Mouse (Mus musculus): ENCODE measurements around the gene Alk. TPM values are rescaled to one million over a fixed set of nuclear protein-coding genes. Genes with fewer than 3 reads are reported as not detected.

The Alk gene
- polyA plus RNA-seq, 1 experiment from 2014 or later: 0.11 TPM

DNA sequence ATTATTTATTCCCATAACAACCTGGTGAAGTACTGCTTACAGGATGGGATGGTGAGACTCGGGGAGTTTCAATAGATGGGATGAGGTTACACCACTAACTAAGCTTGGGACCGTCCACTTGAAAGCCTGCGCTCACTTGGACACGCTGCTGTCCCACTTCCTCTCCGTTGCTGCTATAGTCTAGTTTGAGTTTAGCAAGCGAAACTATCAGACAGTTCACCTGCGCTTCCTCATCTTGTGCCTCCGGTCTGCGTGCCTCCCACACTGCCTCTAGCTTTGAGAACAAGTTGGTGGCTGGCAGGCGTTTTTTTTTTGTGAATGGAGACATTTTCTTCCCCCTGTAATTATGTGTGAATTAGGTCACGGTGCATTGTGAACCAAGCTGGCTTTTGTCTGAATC lies 639.8 kb downstream of the Alk start:
- TF ChIP-seq CTCF (IDR thresholded peaks at IDR 0.05; ENCODE audit: low read depth): no peak
- no peak overlapping the region for H3K9ac ChIP-seq (ENCODE audit: low read depth, low read length)
- H3K9me3 ChIP-seq (replicated peaks; ENCODE audit: low read length): no peaks in the 10 kb centered on the region
- DNase-seq (ENCODE audit: low spot score) (no peak), ATAC-seq (replicated peaks; ENCODE audit: low FRiP score, low read depth) (no peak)
- no peaks in the 10 kb centered on the region for H3K36me3 ChIP-seq (ENCODE audit: insufficient read depth, low read length)
- H3K4me3 ChIP-seq (replicated peaks; ENCODE audit: low read depth, low read length): no peak overlapping the region
- no peak overlapping the region for H3K4me2 ChIP-seq (ENCODE audit: low read length)
- WGBS: 60% methylated on average over 11 of the region's 11 CpGs
- no peaks in the 10 kb centered on the region for H3K27me3 ChIP-seq (ENCODE audit: insufficient read depth, low read length)
- H3K27ac ChIP-seq: no peak overlapping the region
- no peaks in the 10 kb centered on the region for H3K4me1 ChIP-seq (replicated peaks; ENCODE audit: insufficient read depth, low read length)

DNA sequence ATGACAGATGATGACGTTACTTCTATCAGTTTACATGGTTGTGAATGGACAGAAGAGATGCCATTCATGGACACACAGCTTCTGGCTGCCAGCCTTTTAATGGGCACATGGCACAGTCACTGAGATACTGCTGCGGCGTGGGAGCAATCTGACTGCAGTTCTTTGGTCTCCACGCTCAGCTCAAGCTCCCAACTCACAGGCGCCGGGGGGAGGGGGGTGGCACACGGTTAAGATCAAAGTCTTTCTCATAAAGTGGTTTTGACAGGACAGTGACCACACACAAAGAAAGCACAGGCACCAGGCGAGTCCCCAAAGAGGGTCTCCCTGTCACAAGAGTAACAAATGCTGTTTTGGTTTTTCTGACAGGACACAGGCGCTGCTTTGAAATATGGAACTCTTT lies 641.7 kb downstream of the Alk start:
- Histone ChIP-seq H3K9me3 (replicated peaks; ENCODE audit: low read length) (no peaks in the 10 kb centered on the region), H3K27me3 (ENCODE audit: insufficient read depth, low read length) (no peaks in the 10 kb centered on the region), H3K4me3 (replicated peaks; ENCODE audit: low read depth, low read length) (no peak overlapping the region), H3K9ac (ENCODE audit: low read depth, low read length) (no peak overlapping the region), H3K4me2 (ENCODE audit: low read length) (no peak overlapping the region), H3K4me1 (replicated peaks; ENCODE audit: insufficient read depth, low read length) (no peaks in the 10 kb centered on the region), H3K36me3 (ENCODE audit: insufficient read depth, low read length) (no peaks in the 10 kb centered on the region), H3K27ac (no peak overlapping the region)
- 31% methylated on average over 9 of the region's 9 CpGs for WGBS
- ATAC-seq (replicated peaks; ENCODE audit: low FRiP score, low read depth) (no peak), DNase-seq (ENCODE audit: low spot score) (no peak)
- TF ChIP-seq CTCF (IDR thresholded peaks at IDR 0.05; ENCODE audit: low read depth): no peak

DNA sequence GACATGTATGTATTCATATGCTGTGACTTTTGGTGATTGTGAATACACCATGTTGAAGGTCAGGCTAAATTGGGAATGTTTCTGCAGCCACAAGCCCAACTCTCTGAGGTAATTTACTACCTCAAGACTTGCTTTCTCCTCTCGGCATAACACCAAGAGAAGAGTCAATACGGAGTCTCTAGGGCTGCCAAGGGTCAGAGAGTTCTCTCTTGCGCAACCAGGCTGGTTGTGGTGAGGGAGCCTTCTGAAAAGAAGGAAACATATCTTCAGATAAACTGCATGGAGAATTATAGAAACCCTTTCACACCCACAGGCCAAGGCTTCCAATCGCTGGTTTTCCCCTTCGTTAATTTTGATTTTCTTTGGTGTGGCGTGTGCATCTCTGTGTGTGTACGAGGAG lies 649.4 kb downstream of the Alk start:
- no peak for DNase-seq (ENCODE audit: low spot score)
- WGBS: 66% methylated on average over 7 of the region's 7 CpGs
- TF ChIP-seq CTCF (IDR thresholded peaks at IDR 0.05; ENCODE audit: low read depth): no peak

DNA sequence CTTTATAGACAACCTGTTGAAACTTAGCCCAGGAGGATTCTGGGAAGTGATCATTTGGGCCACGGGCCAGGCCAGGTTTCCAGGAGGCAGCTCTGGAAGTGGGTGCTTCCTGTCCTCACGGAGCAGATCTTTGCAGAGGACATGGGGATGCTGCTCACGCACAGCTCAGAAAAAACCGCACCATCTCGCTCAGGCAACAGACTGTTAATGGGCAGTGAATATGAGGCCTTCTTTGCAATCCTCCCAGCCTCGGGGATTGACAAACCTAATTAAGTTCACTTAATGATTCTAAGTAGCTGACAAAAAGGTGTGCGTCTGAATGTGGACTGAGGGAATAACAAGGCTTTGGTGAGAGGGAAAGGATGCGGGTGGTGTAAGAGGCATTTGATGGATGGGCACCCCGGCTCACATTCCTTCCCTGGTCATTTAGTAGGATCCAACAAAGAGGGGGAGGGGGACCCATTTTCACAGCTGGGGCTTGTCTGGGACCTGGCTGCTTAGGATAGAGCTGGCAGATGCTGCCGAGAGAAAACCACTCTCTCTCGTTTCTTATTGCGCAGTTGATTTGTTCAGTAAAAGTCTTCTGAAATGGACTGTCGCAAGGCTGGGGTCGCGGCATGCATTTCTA lies 650.1 kb downstream of the Alk start:
- ATAC-seq (replicated peaks; ENCODE audit: low FRiP score, low read depth) (no peak), DNase-seq (ENCODE audit: low spot score) (no peak)
- Histone ChIP-seq H3K4me3 (replicated peaks; ENCODE audit: low read depth, low read length) (no peak overlapping the region), H3K27ac (no peak overlapping the region), H3K9me3 (replicated peaks; ENCODE audit: low read length) (no peaks in the 10 kb centered on the region), H3K36me3 (ENCODE audit: insufficient read depth, low read length) (no peaks in the 10 kb centered on the region), H3K9ac (ENCODE audit: low read depth, low read length) (no peak overlapping the region), H3K4me1 (replicated peaks; ENCODE audit: insufficient read depth, low read length) (no peaks in the 10 kb centered on the region), H3K27me3 (ENCODE audit: insufficient read depth, low read length) (no peaks in the 10 kb centered on the region), H3K4me2 (ENCODE audit: low read length) (no peak overlapping the region)
- TF ChIP-seq CTCF (IDR thresholded peaks at IDR 0.05; ENCODE audit: low read depth): no peak
- 81% methylated on average over 15 of the region's 15 CpGs for WGBS

More for the DNA sequence above, 649.4 kb downstream of the Alk start:
- Histone ChIP-seq H3K9ac (ENCODE audit: low read depth, low read length) (no peak overlapping the region), H3K9me3 (replicated peaks; ENCODE audit: low read length) (no peaks in the 10 kb centered on the region), H3K4me2 (ENCODE audit: low read length) (no peak overlapping the region), H3K4me1 (replicated peaks; ENCODE audit: insufficient read depth, low read length) (no peaks in the 10 kb centered on the region), H3K36me3 (ENCODE audit: insufficient read depth, low read length) (no peaks in the 10 kb centered on the region), H3K4me3 (replicated peaks; ENCODE audit: low read depth, low read length) (no peak overlapping the region), H3K27me3 (ENCODE audit: insufficient read depth, low read length) (no peaks in the 10 kb centered on the region), H3K27ac (no peak overlapping the region)
- no peak for ATAC-seq (replicated peaks; ENCODE audit: low FRiP score, low read depth)

DNA sequence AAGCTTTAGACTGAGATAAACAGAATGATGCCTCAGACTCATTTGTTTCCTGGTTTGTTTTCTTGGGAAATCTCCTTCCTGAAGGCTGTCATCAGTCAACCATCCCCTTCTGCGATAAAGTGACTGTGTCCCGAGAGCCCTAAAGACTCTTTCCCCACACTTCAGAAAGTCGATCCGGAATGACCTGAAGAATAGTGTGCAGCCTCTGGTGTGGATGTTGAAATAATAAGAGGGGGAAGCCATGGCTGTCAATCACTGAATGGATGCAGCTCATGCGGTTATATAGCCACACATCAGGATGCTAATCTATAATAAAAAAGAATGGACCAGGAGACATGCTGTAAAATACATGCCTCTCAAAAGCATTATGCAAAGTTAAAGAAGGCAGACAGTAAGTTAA lies 653.5 kb downstream of the Alk start:
- no peaks in the 10 kb centered on the region for H3K9me3 ChIP-seq (replicated peaks; ENCODE audit: low read length)
- no peak overlapping the region for H3K4me2 ChIP-seq (ENCODE audit: low read length)
- no peak overlapping the region for H3K27ac ChIP-seq
- DNase-seq (ENCODE audit: low spot score) (no peak), ATAC-seq (replicated peaks; ENCODE audit: low FRiP score, low read depth) (no peak)
- H3K27me3 ChIP-seq (ENCODE audit: insufficient read depth, low read length): no peaks in the 10 kb centered on the region
- no peak for TF ChIP-seq CTCF (IDR thresholded peaks at IDR 0.05; ENCODE audit: low read depth)
- H3K4me3 ChIP-seq (replicated peaks; ENCODE audit: low read depth, low read length): no peak overlapping the region
- 0 out of 2 replicates have a peak, but pooled peaks cover 4% of the 10 kb centered on the region for H3K4me1 ChIP-seq (replicated peaks; ENCODE audit: insufficient read depth, low read length)
- H3K9ac ChIP-seq (ENCODE audit: low read depth, low read length): no peak overlapping the region
- H3K36me3 ChIP-seq (ENCODE audit: insufficient read depth, low read length): no peaks in the 10 kb centered on the region
- WGBS: 32% methylated on average over 5 of the region's 5 CpGs

DNA sequence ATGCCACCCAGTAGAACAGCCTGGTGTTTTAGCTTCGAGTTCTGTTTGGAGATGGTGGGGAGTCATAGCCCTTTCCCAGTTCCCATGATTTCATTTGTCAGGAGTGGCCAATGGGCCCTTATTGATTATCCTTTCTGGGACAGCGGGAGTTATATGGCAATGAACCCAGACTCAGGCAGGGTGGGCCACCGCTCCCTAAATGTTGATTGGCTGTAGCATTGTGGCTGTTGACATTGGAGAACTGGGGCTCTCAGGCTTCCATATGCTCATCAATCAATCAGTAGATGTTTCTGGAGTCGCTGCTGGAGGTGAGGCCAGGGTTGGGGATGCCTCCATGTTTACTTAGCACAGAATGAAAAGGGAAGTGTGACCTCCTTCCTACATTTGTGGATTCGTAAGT lies 655.7 kb downstream of the Alk start:
- TF ChIP-seq CTCF (IDR thresholded peaks at IDR 0.05; ENCODE audit: low read depth): no peak
- no peak for DNase-seq (ENCODE audit: low spot score)
- Histone ChIP-seq H3K36me3 (ENCODE audit: insufficient read depth, low read length) (no peaks in the 10 kb centered on the region), H3K27me3 (ENCODE audit: insufficient read depth, low read length) (no peaks in the 10 kb centered on the region), H3K9me3 (replicated peaks; ENCODE audit: low read length) (no peaks in the 10 kb centered on the region), H3K9ac (ENCODE audit: low read depth, low read length) (no peak overlapping the region), H3K4me3 (replicated peaks; ENCODE audit: low read depth, low read length) (no peak overlapping the region), H3K4me2 (ENCODE audit: low read length) (no peak overlapping the region), H3K4me1 (replicated peaks; ENCODE audit: insufficient read depth, low read length) (0 out of 2 replicates have a peak, but pooled peaks cover 4% of the 10 kb centered on the region), H3K27ac (no peak overlapping the region)
- no peak for ATAC-seq (replicated peaks; ENCODE audit: low FRiP score, low read depth)
- 49% methylated on average over 5 of the region's 5 CpGs for WGBS

DNA sequence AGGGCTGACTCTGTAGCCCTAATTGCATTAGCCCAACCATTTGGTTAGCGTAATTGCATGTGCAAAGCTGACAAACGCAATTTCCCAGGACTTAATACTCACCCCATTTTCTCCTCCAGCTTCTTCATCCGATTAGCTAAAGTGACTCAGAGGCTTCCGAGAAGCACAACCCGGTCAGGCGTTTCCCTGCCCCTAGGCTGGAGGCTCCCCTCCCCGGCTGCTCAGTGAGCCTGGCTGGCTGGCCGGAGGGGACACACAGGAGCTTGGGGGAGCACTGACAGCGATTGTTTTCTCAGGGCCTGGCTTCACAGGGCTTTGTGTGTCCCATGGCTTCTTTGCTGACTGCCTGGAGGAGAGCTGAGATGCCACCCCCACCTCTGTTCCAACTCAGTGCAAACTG lies 657.0 kb downstream of the Alk start:
- ATAC-seq (replicated peaks; ENCODE audit: low FRiP score, low read depth): no peak
- no peak overlapping the region for H3K9ac ChIP-seq (ENCODE audit: low read depth, low read length)

More for the DNA sequence above, 657.0 kb downstream of the Alk start:
- no peak overlapping the region for H3K4me3 ChIP-seq (replicated peaks; ENCODE audit: low read depth, low read length)
- no peak overlapping the region for H3K27ac ChIP-seq
- H3K4me1 ChIP-seq (replicated peaks; ENCODE audit: insufficient read depth, low read length): 0 out of 2 replicates have a peak, but pooled peaks cover 4% of the 10 kb centered on the region
- TF ChIP-seq CTCF (IDR thresholded peaks at IDR 0.05; ENCODE audit: low read depth): no peak
- WGBS: 11% methylated on average over 9 of the region's 9 CpGs
- H3K36me3 ChIP-seq (ENCODE audit: insufficient read depth, low read length): no peaks in the 10 kb centered on the region
- no peaks in the 10 kb centered on the region for H3K27me3 ChIP-seq (ENCODE audit: insufficient read depth, low read length)
- no peak overlapping the region for H3K4me2 ChIP-seq (ENCODE audit: low read length)
- no peaks in the 10 kb centered on the region for H3K9me3 ChIP-seq (replicated peaks; ENCODE audit: low read length)
- peak; percentile 24 for DNase-seq (ENCODE audit: low spot score)

Data from kidney, postnatal 0 days (tissue).